Mouse (Mus musculus): ENCODE data around the gene Uba5.

- TF ChIP-seq POLR2A (IDR thresholded peaks at IDR 0.05; ENCODE audit: extremely low read depth, insufficient read depth, low read length) = no peak
- TF ChIP-seq CTCF (IDR thresholded peaks at IDR 0.05; ENCODE audit: low read depth, low read length) = no peak
Measured at GRCm38 (mm10) chr9:104043676-104044075, 19.3 kb downstream of the Uba5 start.
